Mouse (Mus musculus): ENCODE results near the gene Prss23.

The Prss23 gene

DNA sequence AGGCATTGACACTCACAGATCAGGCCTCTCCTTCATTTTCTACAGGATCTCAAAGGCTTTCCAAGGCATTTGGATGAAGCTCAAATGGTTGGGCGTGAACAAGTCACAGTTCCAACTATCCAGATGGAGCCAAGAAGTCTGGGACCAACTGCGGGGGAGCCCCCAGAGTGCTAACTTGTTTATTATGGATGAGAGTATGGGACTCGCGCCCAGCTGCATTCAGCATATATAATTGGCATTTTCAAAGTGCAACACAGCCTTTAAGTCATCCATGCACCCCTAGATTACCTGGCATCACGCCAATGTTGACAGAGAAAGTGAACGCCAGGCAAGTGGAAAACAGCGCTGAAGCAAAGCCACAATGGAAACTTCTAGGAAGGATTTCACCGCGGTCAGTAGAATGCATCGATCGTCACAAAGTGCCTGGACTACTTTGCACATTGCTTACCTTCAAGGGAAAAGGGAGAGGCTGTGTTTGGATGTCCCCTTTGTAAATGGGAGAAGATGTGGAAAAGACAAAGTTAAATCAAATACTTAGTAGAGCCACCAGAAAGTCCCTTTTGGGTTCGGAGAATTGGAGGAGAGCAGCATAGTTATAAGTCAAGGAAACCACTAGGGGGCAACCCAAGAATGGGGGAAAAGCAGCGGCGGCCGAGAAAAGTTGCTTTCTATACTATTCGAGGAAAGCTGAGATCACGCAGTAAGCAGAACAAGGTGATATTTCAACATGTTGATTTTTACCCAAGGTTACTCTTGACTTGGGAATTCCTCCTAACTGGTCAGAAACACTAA, 27.3 kb downstream of the Prss23 start:
- CTCF ChIA-PET = no interaction called here

DNA sequence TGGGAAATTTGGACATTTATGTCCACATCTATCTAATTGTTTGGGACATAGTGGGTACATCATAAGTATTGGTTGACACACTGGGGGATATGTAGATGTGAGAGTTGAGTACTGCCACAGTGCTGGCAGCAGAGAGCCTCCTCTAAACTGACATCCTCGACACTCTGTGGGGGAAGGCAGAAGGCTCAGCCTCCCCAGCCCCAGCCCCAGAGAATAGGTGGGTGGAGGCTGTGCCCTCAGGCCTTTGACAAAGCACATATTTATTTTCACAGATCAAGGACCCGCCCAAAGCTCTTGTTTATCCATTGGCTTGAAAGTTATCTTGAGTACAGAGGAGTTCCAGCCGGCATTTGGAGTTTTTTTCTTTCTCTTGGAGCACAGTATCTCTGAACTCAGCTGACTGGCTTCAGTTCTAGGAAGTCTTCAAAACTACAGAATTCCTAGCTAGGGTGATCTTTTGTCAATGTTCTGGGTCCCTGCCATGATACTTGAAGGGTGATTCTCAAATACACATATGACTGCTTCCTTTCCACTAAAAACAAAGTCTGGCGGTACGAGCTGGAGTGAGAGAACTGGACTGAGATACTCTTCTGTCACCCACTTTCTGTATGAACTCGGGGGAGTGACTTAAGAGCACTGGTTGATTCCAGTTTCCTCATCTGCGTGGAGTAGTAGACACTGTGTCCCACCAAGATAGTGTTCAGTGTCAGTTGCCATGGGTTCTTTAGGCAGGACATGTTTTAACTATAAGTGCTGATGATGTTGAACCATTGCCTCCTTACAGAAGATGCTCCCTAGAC, 43.0 kb downstream of the Prss23 start:
- CTCF ChIA-PET = no interaction called here

GRCm38 (mm10) chr7:89481723-89482122, 45.3 kb downstream of the Prss23 start:
- CTCF ChIA-PET = interaction anchor here (0.7 kb wide), 1 partner anchor 365 kb away, joined by 11 read pairs; no protein-coding TSS in a partner anchor

- CTCF ChIA-PET = no interaction called here
Measured at GRCm38 (mm10) chr7:89478490-89478889, 48.5 kb downstream of the Prss23 start.

DNA sequence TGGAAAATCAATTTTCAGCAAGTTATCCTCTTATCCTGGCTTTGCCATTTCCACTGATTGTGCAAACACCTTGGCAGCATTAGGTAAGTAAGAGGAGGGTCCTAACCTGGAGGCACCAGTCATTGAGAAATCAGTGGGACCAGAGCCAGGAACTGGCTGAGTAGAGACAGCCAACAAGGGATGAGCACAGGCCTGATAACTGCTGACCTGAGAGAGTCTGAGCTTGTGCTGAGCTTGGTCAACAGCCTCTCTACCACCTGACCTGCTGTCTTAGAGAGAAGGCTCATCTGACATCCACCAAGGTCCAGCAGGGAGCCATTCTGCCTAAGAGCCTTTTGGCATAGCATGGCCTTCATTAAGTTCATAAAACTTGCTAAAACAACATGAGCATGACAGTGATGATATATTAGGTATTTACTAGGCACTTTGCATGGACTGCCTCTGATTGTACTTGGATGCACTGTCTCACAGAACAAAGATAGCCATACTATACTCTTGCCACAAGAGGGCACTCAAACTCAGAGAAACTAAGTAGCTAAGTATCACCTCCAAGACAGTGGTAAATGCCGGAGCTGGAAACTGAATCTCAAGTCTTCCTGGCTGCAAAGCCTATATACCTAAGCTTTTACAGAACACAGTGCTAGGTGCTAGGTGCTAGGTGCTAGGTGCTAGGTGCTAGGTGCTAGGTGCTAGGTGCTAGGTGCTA, 49.5 kb downstream of the Prss23 start:
- CTCF ChIA-PET = no interaction called here

DNA sequence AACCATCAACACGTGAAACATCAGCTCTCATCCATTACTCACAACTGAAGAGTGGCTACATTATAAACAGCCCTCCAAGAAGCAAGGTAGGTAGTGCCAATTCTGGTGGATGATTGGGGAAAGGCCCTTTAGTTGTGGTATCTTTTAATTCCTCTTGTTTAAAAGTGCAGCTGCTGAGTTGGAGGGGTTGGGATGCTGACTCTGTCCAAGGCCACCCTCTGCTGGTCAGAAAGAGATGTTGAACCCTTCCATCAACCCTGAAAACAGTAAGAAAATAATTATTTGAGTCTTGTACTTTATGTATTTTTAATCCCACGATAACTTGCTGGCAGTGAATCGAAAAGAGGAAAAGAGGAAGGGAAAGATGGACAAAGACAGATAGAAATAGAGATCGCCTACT, 53.5 kb downstream of the Prss23 start:
- CTCF ChIA-PET = no interaction called here

DNA sequence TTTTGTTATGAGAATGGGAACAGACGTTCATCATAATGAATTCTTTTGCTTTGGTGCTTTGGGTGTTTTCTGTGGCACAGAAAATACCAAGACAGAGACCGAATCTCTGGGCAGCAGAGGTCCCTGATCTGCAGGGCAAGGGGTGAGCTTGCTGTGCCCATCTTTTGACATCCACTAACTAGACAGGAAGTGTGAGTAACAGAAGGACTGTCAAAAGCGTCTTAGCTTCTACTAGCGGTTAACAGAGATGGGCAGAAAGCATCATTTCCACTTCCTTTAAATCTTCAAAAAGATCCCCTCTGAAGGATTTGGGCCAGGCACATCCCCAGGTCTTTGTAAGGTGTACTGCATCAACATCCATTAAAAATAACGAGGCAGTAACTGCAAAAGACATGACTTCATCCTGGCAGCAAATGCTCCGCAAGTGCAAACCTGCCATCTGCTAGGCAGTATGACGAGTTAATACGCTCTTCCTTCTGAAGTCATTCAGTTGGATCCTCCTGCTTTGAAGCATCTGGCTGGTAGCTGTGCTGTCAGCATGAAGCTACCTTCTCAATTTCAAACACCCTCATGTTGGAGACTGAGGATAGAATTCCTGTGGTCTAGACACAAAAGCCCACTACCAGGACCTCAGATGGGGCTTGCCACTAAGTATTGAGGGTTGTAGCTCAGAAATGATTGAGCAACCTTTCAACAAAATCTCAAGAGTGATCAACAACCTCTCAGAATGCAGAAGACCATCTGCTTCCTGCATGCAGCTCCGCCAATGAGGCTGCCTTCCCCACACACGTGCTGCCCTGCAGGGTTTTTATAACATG, 63.0 kb downstream of the Prss23 start:
- CTCF ChIA-PET = no interaction called here

DNA sequence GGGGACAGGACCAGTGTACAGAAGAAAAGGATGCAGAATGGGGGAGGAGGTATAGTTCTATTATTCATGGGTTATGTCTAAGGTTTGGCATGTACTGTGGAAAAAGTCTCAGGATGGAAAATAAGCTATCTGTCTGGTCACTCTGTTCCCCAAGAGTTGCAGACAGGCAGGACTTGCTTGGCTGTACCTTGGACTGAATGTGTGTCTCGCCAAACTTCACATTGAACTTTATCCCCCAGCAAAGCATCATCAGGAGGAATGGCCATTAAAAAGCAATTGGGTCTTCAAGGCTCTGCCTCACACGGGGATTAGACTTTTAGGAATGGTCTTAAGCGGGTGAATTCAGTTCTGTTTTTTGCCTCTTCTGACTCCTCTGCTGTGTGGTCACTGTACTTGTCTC, 63.7 kb downstream of the Prss23 start:
- CTCF ChIA-PET = no interaction called here

- CTCF ChIA-PET = no interaction called here
Measured at GRCm38 (mm10) chr7:89462646-89463207, 64.3 kb downstream of the Prss23 start.

GRCm38 (mm10) chr7:89461351-89461750, 65.6 kb downstream of the Prss23 start:
- CTCF ChIA-PET = no interaction called here

DNA sequence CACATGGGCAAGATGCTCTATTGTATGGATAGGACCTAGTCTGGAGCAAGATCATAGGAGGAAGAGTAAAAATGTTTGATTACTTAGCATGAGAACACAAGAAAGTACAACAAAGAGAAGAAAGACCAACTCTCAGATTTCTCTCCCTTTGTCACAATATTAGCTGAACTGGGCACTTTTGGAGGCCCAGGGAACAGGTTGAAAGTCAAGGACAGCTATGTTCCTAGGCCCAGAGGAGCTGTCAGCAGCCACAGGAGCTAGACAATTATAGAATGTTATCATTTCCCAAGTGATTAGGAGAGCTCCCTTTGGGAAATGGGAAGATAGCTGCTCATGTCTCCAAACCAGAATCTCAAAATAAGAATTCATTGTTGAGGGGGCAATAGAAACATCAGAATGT, 66.1 kb downstream of the Prss23 start:
- CTCF ChIA-PET = no interaction called here

DNA sequence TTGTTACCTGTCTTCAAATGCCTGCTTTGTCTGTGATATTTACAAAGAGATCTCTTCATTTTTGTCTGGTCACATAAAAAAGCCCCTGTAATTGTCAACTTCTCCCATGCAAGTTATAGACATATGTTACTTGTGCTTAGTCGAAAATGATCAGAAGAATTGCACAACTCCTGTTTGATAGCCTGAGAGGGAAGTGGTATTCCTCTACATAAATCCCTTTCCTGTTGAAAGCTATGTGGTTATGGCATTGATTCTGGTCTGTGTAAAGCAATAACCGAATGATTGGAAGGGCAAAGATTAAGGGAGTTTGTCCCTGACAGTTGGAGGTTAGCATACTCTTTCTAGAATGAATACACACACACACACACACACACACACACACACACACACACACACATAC, 67.3 kb downstream of the Prss23 start:
- CTCF ChIA-PET = no interaction called here
